Mouse (Mus musculus) heart, postnatal 4 days (tissue): ENCODE measurements around the gene Cfap43. TPM values are rescaled to one million over a fixed set of nuclear protein-coding genes. Genes with fewer than 3 reads are reported as not detected.

Experiments
- DNase-seq: peaks from one replicate; pipeline ENCODE4 v3.0.0; 2021
- total RNA-seq, 2 experiments: library from RNA; stranded (reverse); gene quantifications; 2 replicates each; pipeline ENCODE4 v1.2.3; 2021

Gene Cfap43
- total RNA-seq, 2 experiments from 2014 or later: not detected

GRCm38 (mm10) chr19:47885191-47885743 lies 33.8 kb downstream of the Cfap43 start:
- peak; percentile 52 for DNase-seq

- DNase-seq: no peak
These were observed 34.6 kb downstream of the Cfap43 start for GRCm38 (mm10) chr19:47884296-47885085.

GRCm38 (mm10) chr19:47882882-47883254 lies 36.2 kb downstream of the Cfap43 start:
- DNase-seq: no peak

GRCm38 (mm10) chr19:47882151-47882881 lies 36.8 kb downstream of the Cfap43 start:
- peak; percentile 86 for DNase-seq

GRCm38 (mm10) chr19:47881538-47881937 lies 37.5 kb downstream of the Cfap43 start:
- no peak for DNase-seq

- DNase-seq: no peak
These were observed 42.8 kb downstream of the Cfap43 start for GRCm38 (mm10) chr19:47876252-47876651.

GRCm38 (mm10) chr19:47871515-47871914 lies 47.6 kb downstream of the Cfap43 start:
- no peak for DNase-seq

GRCm38 (mm10) chr19:47870102-47870666 lies 48.9 kb downstream of the Cfap43 start:
- DNase-seq: no peak

GRCm38 (mm10) chr19:47869516-47869915 lies 49.6 kb downstream of the Cfap43 start:
- DNase-seq: no peak

- no peak for DNase-seq
These were observed 50.1 kb downstream of the Cfap43 start for GRCm38 (mm10) chr19:47868951-47869350.

GRCm38 (mm10) chr19:47867628-47868175 lies 51.4 kb downstream of the Cfap43 start:
- DNase-seq: no peak

- DNase-seq: peak; percentile 95
These were observed 53.6 kb downstream of the Cfap43 start, which contains the start of gene Gsto2 for GRCm38 (mm10) chr19:47865353-47865947. Gene Gsto2, plus strand, starts transcription at chr19:47865534.

GRCm38 (mm10) chr19:47864721-47865120 lies 54.4 kb downstream of the Cfap43 start:
- DNase-seq: no peak

GRCm38 (mm10) chr19:47864051-47864450 lies 55.0 kb downstream of the Cfap43 start:
- DNase-seq: no peak

- no peak for DNase-seq
These were observed 56.5 kb downstream of the Cfap43 start for GRCm38 (mm10) chr19:47862581-47862980.

GRCm38 (mm10) chr19:47859180-47859579 lies 59.9 kb downstream of the Cfap43 start:
- DNase-seq: no peak

GRCm38 (mm10) chr19:47857957-47858942 lies 60.8 kb downstream of the Cfap43 start:
- DNase-seq: no peak

GRCm38 (mm10) chr19:47854796-47855783 lies 64.0 kb downstream of the Cfap43 start, which contains the start of gene Gsto1:
Gene Gsto1, plus strand, starts transcription at chr19:47854970.
- DNase-seq: peak; percentile 90

- DNase-seq: peak; percentile 30
These were observed 64.9 kb downstream of the Cfap43 start for GRCm38 (mm10) chr19:47853951-47854795.
